8 mouse cellular contexts compared by ENCODE assay signal in genomic region chr3:96243921-96244572, GRCm38 (mm10). TPM values are rescaled to one million over a fixed set of nuclear protein-coding genes. Genes with fewer than 3 reads are reported as not detected.
DNase-seq lines count a peak whose midpoint lies in the region; ATAC-seq and TF ChIP-seq lines count a peak whose summit lies in the region.

No protein-coding gene starts in this region.

- ATAC-seq in embryonic facial prominence, embryonic 12.5 days (ENCODE audit: insufficient number of reproducible peaks, insufficient read depth, low FRiP score, low TSS enrichment) = no peak
- no peak for ATAC-seq in midbrain, embryonic 11.5 days (ENCODE audit: low FRiP score)

- H3K4me3 ChIP-seq in left cerebral cortex, adult 2 months = peak overlapping the region; percentile 83
- H3K4me3 ChIP-seq in embryonic facial prominence, embryonic 12.5 days = 0 out of 2 replicates have a peak overlapping the region, but pooled peaks have one; percentile 40
- 0 out of 2 replicates have a peak overlapping the region, but pooled peaks have one; percentile 7 for H3K4me3 ChIP-seq in midbrain, embryonic 11.5 days (ENCODE audit: low read depth, low read length)

- no peaks in the 10 kb centered on the region for H3K27me3 ChIP-seq in embryonic facial prominence, embryonic 12.5 days
- no peaks in the 10 kb centered on the region for H3K27me3 ChIP-seq in midbrain, embryonic 11.5 days (ENCODE audit: control insufficient read depth, insufficient read depth, low read length)

- peak overlapping the region; percentile 49 for H3K4me2 ChIP-seq in embryonic facial prominence, embryonic 12.5 days (replicated peaks)
- H3K4me2 ChIP-seq in midbrain, embryonic 11.5 days = peak overlapping the region; percentile 60; the same call in 1 of the 2 replicates

- H3K4me1 ChIP-seq in embryonic facial prominence, embryonic 12.5 days = peaks cover 28% of the 10 kb centered on the region
- peaks cover 19% of the 10 kb centered on the region for H3K4me1 ChIP-seq in midbrain, embryonic 11.5 days (ENCODE audit: control insufficient read depth, insufficient read depth, low read length)

- no peak for TF ChIP-seq CTCF in left cerebral cortex, adult 2 months (IDR thresholded peaks at IDR 0.05)

- DNase-seq in left cerebral cortex, adult 2 months (ENCODE audit: extremely low spot score in 1 of 2, low spot score in 2 of 2) = no peak
- DNase-seq in left cerebral cortex, postnatal 36 days (ENCODE audit: low spot score in 2 of 2) = no peak
- peak; percentile 35 for DNase-seq in induced T-regulatory cell, adult 2 months (ENCODE audit: low read depth)
- DNase-seq in midbrain, embryonic 11.5 days (ENCODE audit: low spot score, missing footprints) = no peak
- no peak for DNase-seq in embryo, embryonic 10.5 days (ENCODE audit: low spot score)
- DNase-seq in layer of hippocampus, adult 8-10 months (ENCODE audit: low spot score in 2 of 2) = no peak
- no peak for DNase-seq in right cerebral cortex, postnatal 4 days

- no peaks in the 10 kb centered on the region for H3K9me3 ChIP-seq in embryonic facial prominence, embryonic 12.5 days
- H3K9me3 ChIP-seq in midbrain, embryonic 11.5 days (ENCODE audit: control insufficient read depth, low read length) = no peaks in the 10 kb centered on the region

- no peaks in the 10 kb centered on the region for H3K36me3 ChIP-seq in embryonic facial prominence, embryonic 12.5 days
- H3K36me3 ChIP-seq in midbrain, embryonic 11.5 days (ENCODE audit: control insufficient read depth, insufficient read depth, low read length) = no peaks in the 10 kb centered on the region

- 80% methylated on average over 7 of the region's 7 CpGs for WGBS in embryonic facial prominence, embryonic 12.5 days
- 82% methylated on average over 7 of the region's 7 CpGs for whole genome bisulfite sequencing in midbrain, embryonic 11.5 days

- H3K9ac ChIP-seq in embryonic facial prominence, embryonic 12.5 days = peak overlapping the region; percentile 61
- peak overlapping the region; percentile 80; the same call in 1 of the 2 replicates for H3K9ac ChIP-seq in midbrain, embryonic 11.5 days (ENCODE audit: low read length)

- intact Hi-C loops in left cerebral cortex, adult 2 months (cut with DNase I) = no loop called here
- intact Hi-C loops in left cerebral cortex, postnatal 36 days (cut with DNase I) = loop anchor here (2.0 kb wide), 1 partner anchor 23 kb away; the partner anchor contains the start of genes Hist2h2ac and Hist2h2be

- peak overlapping the region; percentile 100 for H3K27ac ChIP-seq in left cerebral cortex, adult 2 months
- H3K27ac ChIP-seq in embryonic facial prominence, embryonic 12.5 days = peak overlapping the region; percentile 97
- H3K27ac ChIP-seq in midbrain, embryonic 11.5 days (ENCODE audit: low read depth, low read length) = peak overlapping the region; percentile 94

RNA-seq across cellular contexts. Expression of gene Hist2h2aa1, which starts 1.2 kb away (rescaled TPM):
- total RNA-seq in left cerebral cortex, adult 2 months (2021) = 10 to 100 TPM in 1 of 2 experiments, not detected in 1; 19.2 TPM
- 10 to 100 TPM in 1 of 2 experiments, 1 to 10 TPM in 1; 6.3 to 10.1 TPM for total RNA-seq in left cerebral cortex, postnatal 36 days (2021)
- polyA plus RNA-seq in embryonic facial prominence, embryonic 12.5 days (2016; fragmentation: Nextera tagmentation; extraction: Ambion mirVana) = 19.8 and 19.9 TPM in 2 replicates
- polyA plus RNA-seq in midbrain, embryonic 11.5 days (2014; fragmentation: Nextera tagmentation; extraction: Ambion mirVana) = 16.3 and 17.4 TPM in 2 replicates
- 1 to 10 TPM in 3 of 4 experiments, not detected in 1; 3.4 to 9.9 (median 4.4) TPM for total RNA-seq in layer of hippocampus, adult 8-10 months (2022)

RNA-seq across cellular contexts. Expression of gene Hist2h3c1, which starts 2.4 kb away (rescaled TPM):
- total RNA-seq in left cerebral cortex, adult 2 months (2021) = not detected
- not detected for total RNA-seq in left cerebral cortex, postnatal 36 days (2021)
- 0.83 TPM in 1 of 2 replicates, not detected in the other for polyA plus RNA-seq in embryonic facial prominence, embryonic 12.5 days (2016; fragmentation: Nextera tagmentation; extraction: Ambion mirVana)
- 1.1 and 2.7 TPM in 2 replicates for polyA plus RNA-seq in midbrain, embryonic 11.5 days (2014; fragmentation: Nextera tagmentation; extraction: Ambion mirVana)
- total RNA-seq in layer of hippocampus, adult 8-10 months (2022) = not detected

RNA-seq across cellular contexts. Expression of gene Hist2h2aa2, which starts 4.0 kb away (rescaled TPM):
- total RNA-seq in left cerebral cortex, adult 2 months (2021) = 100 to 1,000 TPM; 156 to 184 TPM
- total RNA-seq in left cerebral cortex, postnatal 36 days (2021) = 100 to 1,000 TPM; 204 to 210 TPM
- polyA plus RNA-seq in embryonic facial prominence, embryonic 12.5 days (2016; fragmentation: Nextera tagmentation; extraction: Ambion mirVana) = 45.4 and 60.5 TPM in 2 replicates
- polyA plus RNA-seq in midbrain, embryonic 11.5 days (2014; fragmentation: Nextera tagmentation; extraction: Ambion mirVana) = 50.9 and 55.2 TPM in 2 replicates
- 100 to 1,000 TPM; 165 to 230 (median 195) TPM for total RNA-seq in layer of hippocampus, adult 8-10 months (2022)

RNA-seq across cellular contexts. Expression of gene Hist2h3c2, which starts 5.1 kb away (rescaled TPM):
- 1 to 10 TPM; 5.7 to 6.8 TPM for total RNA-seq in left cerebral cortex, adult 2 months (2021)
- total RNA-seq in left cerebral cortex, postnatal 36 days (2021) = 1 to 10 TPM; 5.9 to 6.1 TPM
- polyA plus RNA-seq in embryonic facial prominence, embryonic 12.5 days (2016; fragmentation: Nextera tagmentation; extraction: Ambion mirVana) = 7.1 and 8.2 TPM in 2 replicates
- 10.6 and 13.8 TPM in 2 replicates for polyA plus RNA-seq in midbrain, embryonic 11.5 days (2014; fragmentation: Nextera tagmentation; extraction: Ambion mirVana)
- total RNA-seq in layer of hippocampus, adult 8-10 months (2022) = 1 to 10 TPM; 6.1 to 7.7 (median 6.7) TPM

RNA-seq across cellular contexts. Expression of gene Hist2h4, which starts 19.1 kb away (rescaled TPM):
- total RNA-seq in left cerebral cortex, adult 2 months (2021) = 10 to 100 TPM; 26.8 to 31.9 TPM
- total RNA-seq in left cerebral cortex, postnatal 36 days (2021) = 10 to 100 TPM; 27.9 to 34.6 TPM
- polyA plus RNA-seq in embryonic facial prominence, embryonic 12.5 days (2016; fragmentation: Nextera tagmentation; extraction: Ambion mirVana) = 13.6 and 17.2 TPM in 2 replicates
- 5.0 and 5.4 TPM in 2 replicates for polyA plus RNA-seq in midbrain, embryonic 11.5 days (2014; fragmentation: Nextera tagmentation; extraction: Ambion mirVana)
- total RNA-seq in layer of hippocampus, adult 8-10 months (2022) = 10 to 100 TPM; 25.1 to 32.1 (median 27.3) TPM

Comparison
In these comparisons a context has a peak if more than half of its experiments do, and no peak if none do; other contexts are left out.
1. H3K4me3 ChIP-seq: peak in every context shown above with its lines; median percentile 83 in left cerebral cortex, adult 2 months; 40 in embryonic facial prominence, embryonic 12.5 days; 7 in midbrain, embryonic 11.5 days.